Mouse (Mus musculus): Measurements from ENCODE around the gene Eras.

Eras gene

GRCm38 (mm10) chrX:7928270-7928790 lies at the start of gene Eras:
Eras (minus strand) TSS chrX:7928607.
- no peaks in the 10 kb centered on the region for H3K27me3 ChIP-seq (ENCODE audit: control insufficient read depth, insufficient read depth, low read length, poor library complexity, severe bottlenecking)
- no peaks in the 10 kb centered on the region for H3K36me3 ChIP-seq (ENCODE audit: control insufficient read depth, insufficient read depth, low read length, poor library complexity, severe bottlenecking)
- DNase-seq (ENCODE audit: low read depth, low spot score), result no peak

DNA sequence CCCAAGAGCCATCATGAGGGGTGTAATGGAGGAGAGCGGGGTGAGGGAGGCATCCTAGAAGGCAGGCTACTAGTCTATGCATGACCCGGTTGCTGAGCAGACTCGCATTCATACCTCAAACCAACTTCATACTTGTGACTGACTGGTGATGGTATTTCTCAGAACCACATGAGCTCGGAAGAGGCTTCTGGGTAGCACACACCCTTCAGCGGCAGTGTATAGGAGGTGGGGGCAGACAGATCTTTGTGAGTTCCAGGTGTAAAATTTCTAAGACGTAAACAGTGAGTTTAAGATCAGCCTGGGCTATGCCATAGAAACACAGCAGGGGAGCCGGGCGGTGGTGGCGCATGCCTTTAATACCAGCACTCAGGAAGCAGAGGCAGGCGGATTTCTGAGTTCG lies 49.5 kb upstream of the Eras start, which contains the start of gene Gata1:
TSS of gene Gata1 (minus strand) at position 180 of the 400 bp plus-strand sequence.
- no peak for DNase-seq (ENCODE audit: low read depth, low spot score)
- Histone ChIP-seq H3K27me3 (ENCODE audit: control insufficient read depth, insufficient read depth, low read length, poor library complexity, severe bottlenecking) (no peaks in the 10 kb centered on the region), H3K36me3 (ENCODE audit: control insufficient read depth, insufficient read depth, low read length, poor library complexity, severe bottlenecking) (no peaks in the 10 kb centered on the region)

DNA sequence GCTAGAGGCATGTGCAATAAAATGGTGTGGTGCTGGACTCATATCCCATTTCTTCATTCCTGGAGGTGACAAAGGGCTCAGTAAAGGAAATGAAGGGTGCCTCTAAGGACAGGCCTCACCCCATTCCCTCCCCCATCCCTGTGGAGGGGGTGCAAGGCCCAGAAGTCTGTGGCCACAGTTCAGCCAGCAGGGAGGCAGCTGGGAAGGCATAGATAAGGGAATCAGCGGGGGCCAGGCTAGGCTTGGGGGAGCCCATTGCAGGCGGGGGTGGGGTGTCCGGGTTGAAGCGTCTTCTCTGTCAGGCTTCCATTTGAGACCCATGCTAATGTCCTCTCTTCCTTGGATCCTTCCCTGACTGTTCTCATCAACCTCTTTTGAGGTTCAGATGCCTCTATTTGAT lies 42.9 kb upstream of the Eras start:
- no peak for DNase-seq (ENCODE audit: low read depth, low spot score)
- H3K27me3 ChIP-seq (ENCODE audit: control insufficient read depth, insufficient read depth, low read length, poor library complexity, severe bottlenecking), result no peaks in the 10 kb centered on the region

DNA sequence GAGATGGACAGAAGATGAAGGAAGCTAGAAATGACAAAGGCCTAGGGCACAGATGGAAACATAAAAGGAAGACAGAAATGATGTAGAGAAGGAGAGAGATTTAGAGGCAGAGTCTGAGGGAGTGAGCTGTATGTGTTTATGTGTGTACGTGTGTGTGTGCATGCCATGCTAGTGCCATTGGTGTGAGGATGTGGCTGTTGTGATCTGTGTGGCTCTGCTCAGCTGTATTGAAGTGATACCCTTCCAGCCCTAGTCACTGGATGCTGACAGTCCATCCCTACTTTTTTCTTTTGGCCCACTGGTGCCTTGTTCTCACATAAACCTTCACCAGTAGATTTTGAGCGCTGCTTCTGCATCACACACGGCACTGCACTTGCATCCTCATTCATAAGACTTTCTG lies 40.5 kb upstream of the Eras start:
- Histone ChIP-seq H3K36me3 (ENCODE audit: control insufficient read depth, insufficient read depth, low read length, poor library complexity, severe bottlenecking) (no peaks in the 10 kb centered on the region), H3K27me3 (ENCODE audit: control insufficient read depth, insufficient read depth, low read length, poor library complexity, severe bottlenecking) (no peaks in the 10 kb centered on the region)
- no peak for DNase-seq (ENCODE audit: low read depth, low spot score)

More for the DNA sequence above, 42.9 kb upstream of the Eras start:
- H3K36me3 ChIP-seq (ENCODE audit: control insufficient read depth, insufficient read depth, low read length, poor library complexity, severe bottlenecking), result no peaks in the 10 kb centered on the region

DNA sequence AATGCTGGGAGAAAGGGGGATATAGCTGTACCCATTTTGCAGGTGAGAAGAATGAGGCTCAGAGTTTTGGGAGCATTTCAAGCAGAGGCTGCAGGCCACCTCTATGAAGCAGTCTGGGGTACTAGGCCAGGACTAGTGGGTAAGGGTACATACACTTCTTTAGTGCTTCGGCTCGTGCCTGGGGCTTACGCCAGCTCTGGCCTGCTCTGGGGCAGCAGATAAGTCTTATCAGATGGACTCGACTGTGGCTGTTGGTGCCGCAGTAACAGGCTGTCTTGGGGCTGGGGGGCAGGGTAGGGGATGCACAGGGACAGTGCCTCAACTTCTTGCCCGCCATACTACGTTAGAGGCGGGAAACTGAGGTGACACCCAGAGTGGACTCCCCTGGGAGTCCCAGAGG lies 39.8 kb upstream of the Eras start:
- no peak for DNase-seq (ENCODE audit: low read depth, low spot score)
- no peaks in the 10 kb centered on the region for H3K27me3 ChIP-seq (ENCODE audit: control insufficient read depth, insufficient read depth, low read length, poor library complexity, severe bottlenecking)

GRCm38 (mm10) chrX:7967596-7968201 lies 39.3 kb upstream of the Eras start:
- Histone ChIP-seq H3K36me3 (ENCODE audit: control insufficient read depth, insufficient read depth, low read length, poor library complexity, severe bottlenecking) (no peaks in the 10 kb centered on the region), H3K27me3 (ENCODE audit: control insufficient read depth, insufficient read depth, low read length, poor library complexity, severe bottlenecking) (no peaks in the 10 kb centered on the region)
- DNase-seq (ENCODE audit: low read depth, low spot score), result no peak

More for the DNA sequence above, 39.8 kb upstream of the Eras start:
- no peaks in the 10 kb centered on the region for H3K36me3 ChIP-seq (ENCODE audit: control insufficient read depth, insufficient read depth, low read length, poor library complexity, severe bottlenecking)

GRCm38 (mm10) chrX:7966161-7966560 lies 37.8 kb upstream of the Eras start:
- no peak for DNase-seq (ENCODE audit: low read depth, low spot score)
- Histone ChIP-seq H3K27me3 (ENCODE audit: control insufficient read depth, insufficient read depth, low read length, poor library complexity, severe bottlenecking) (no peaks in the 10 kb centered on the region), H3K36me3 (ENCODE audit: control insufficient read depth, insufficient read depth, low read length, poor library complexity, severe bottlenecking) (no peaks in the 10 kb centered on the region)

DNA sequence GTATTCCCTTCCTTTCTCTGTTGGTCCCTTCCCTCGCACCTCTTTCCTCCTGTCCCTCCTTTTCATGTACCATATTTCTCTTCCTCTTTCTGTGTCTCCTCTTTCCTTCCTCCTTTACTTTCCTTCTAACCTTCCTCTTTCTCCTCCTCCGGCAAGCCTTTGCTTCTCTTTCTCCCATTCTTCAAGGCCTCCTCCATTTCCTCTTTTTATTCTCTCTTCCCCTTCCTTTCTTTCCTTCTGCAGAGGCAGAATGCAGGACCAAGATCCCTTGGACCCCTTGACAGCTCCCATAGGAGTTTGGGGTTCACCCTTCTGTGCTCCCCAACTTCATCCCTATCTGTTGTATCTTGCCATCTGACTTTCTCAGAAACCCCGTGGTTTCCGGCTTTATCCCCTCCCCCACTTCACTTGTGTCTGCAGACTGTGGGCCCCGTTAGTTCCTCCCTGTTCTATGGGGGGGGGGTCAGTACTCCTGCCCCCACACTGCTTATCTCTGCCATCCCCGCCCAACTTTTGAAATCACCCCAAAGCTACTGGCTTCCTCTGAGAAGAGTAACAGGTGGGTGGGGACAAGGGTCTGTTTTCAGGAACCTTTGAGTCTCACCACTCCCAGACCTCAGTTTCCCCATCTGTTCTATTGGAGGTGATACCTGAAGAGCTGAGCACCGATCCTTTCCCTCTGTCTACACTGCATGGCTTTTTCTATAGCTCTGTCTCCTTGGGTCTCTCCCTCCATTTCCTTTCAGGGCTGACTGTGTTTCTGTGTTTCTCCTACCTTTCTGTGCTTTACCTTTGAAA lies 35.6 kb upstream of the Eras start:
- no peaks in the 10 kb centered on the region for H3K36me3 ChIP-seq (ENCODE audit: control insufficient read depth, insufficient read depth, low read length, poor library complexity, severe bottlenecking)
- DNase-seq (ENCODE audit: low read depth, low spot score), result peak; percentile 1
- no peaks in the 10 kb centered on the region for H3K27me3 ChIP-seq (ENCODE audit: control insufficient read depth, insufficient read depth, low read length, poor library complexity, severe bottlenecking)

DNA sequence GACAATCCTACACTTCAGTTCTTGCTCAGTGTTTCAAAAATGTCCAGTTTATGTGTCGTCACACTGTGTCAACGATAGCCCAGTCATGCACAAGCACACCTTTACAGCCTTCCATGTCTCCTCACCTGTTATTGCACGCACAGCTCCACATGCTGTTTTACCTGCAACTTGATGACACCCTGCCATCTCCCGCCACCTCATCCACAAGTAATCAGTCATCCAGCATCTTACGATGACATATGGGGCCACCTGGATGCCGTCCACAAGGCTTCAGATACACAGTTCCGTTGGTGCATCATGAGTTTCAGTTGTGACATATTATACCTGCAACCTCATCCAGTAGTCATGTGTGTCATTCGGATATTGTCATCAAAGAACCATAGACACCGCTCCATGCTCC lies 30.5 kb upstream of the Eras start:
- Histone ChIP-seq H3K36me3 (ENCODE audit: control insufficient read depth, insufficient read depth, low read length, poor library complexity, severe bottlenecking) (no peaks in the 10 kb centered on the region), H3K27me3 (ENCODE audit: control insufficient read depth, insufficient read depth, low read length, poor library complexity, severe bottlenecking) (no peaks in the 10 kb centered on the region)
- DNase-seq (ENCODE audit: low read depth, low spot score), result no peak

DNA sequence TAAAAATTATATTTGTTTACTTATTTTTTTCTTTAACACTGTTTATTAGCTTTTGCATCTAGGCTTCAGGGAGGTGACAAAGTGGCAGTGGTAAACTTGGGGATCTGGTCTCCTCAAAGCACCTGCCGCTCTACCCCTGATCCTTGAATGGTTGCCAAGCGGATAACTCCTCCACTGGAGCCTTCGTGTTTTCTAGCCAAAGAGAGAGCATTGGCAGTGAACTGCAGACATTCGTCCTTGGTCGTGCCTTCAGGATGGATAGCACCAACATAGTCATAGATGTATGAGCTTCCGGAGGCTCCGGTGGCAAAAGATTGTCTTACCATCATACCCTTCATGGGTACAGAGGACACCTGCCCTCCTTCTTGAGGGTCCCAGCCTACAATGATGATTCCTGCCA lies 21.7 kb upstream of the Eras start:
- Histone ChIP-seq H3K27me3 (ENCODE audit: control insufficient read depth, insufficient read depth, low read length, poor library complexity, severe bottlenecking) (no peaks in the 10 kb centered on the region), H3K36me3 (ENCODE audit: control insufficient read depth, insufficient read depth, low read length, poor library complexity, severe bottlenecking) (no peaks in the 10 kb centered on the region)
- DNase-seq (ENCODE audit: low read depth, low spot score), result no peak

DNA sequence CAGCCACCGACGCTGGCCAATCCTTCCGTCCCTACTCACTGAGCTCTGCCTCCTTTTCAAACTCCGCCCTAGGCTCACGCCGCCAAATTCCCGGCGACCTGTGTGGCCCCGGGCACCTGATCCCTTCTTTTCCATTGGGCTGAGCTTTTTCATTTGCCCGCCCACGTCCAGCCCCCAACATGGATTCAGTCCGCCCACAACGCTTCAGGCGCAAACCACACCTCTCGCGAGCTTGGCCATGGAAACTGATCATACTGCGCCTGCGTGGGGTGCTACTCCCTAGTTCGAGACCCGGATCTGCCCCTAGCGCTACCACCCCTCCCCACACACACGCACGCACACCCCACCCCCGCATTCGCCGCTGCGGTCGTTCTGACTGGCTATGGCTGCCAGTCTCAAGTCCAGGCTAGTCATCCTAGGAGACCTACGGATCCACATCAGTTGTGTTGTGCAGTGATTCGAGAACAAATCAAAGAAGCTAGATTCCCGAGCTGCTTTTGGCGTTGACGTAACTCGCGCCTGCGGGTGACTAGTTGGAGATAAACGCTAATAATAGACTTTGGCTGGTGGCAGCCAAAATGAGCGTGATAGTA lies 19.6 kb upstream of the Eras start:
- peak; percentile 92 for DNase-seq (ENCODE audit: low read depth, low spot score)
- no peaks in the 10 kb centered on the region for H3K36me3 ChIP-seq (ENCODE audit: control insufficient read depth, insufficient read depth, low read length, poor library complexity, severe bottlenecking)

GRCm38 (mm10) chrX:7947108-7947899 lies 18.9 kb upstream of the Eras start, which contains the start of gene Hdac6:
Hdac6 (minus strand) TSS chrX:7947889.
- Histone ChIP-seq H3K36me3 (ENCODE audit: control insufficient read depth, insufficient read depth, low read length, poor library complexity, severe bottlenecking) (no peaks in the 10 kb centered on the region), H3K27me3 (ENCODE audit: control insufficient read depth, insufficient read depth, low read length, poor library complexity, severe bottlenecking) (no peaks in the 10 kb centered on the region)
- DNase-seq (ENCODE audit: low read depth, low spot score), result no peak

More for the DNA sequence above, 19.6 kb upstream of the Eras start:
- H3K27me3 ChIP-seq (ENCODE audit: control insufficient read depth, insufficient read depth, low read length, poor library complexity, severe bottlenecking), result no peaks in the 10 kb centered on the region

GRCm38 (mm10) chrX:7945618-7946017 lies 17.2 kb upstream of the Eras start:
- no peak for DNase-seq (ENCODE audit: low read depth, low spot score)
- H3K27me3 ChIP-seq (ENCODE audit: control insufficient read depth, insufficient read depth, low read length, poor library complexity, severe bottlenecking), result no peaks in the 10 kb centered on the region
- H3K36me3 ChIP-seq (ENCODE audit: control insufficient read depth, insufficient read depth, low read length, poor library complexity, severe bottlenecking), result no peaks in the 10 kb centered on the region

GRCm38 (mm10) chrX:7937667-7938066 lies 9.3 kb upstream of the Eras start:
- Histone ChIP-seq H3K27me3 (ENCODE audit: control insufficient read depth, insufficient read depth, low read length, poor library complexity, severe bottlenecking) (no peaks in the 10 kb centered on the region), H3K36me3 (ENCODE audit: control insufficient read depth, insufficient read depth, low read length, poor library complexity, severe bottlenecking) (no peaks in the 10 kb centered on the region; the same call in 1 of the 2 replicates)
- DNase-seq (ENCODE audit: low read depth, low spot score), result no peak
